ENCODE assay signal across 7 mouse cellular contexts in genomic region chr5:38085561-38086392, GRCm38 (mm10). TPM values are rescaled to one million over a fixed set of nuclear protein-coding genes. Genes with fewer than 3 reads are reported as not detected.
DNase-seq lines count a peak whose midpoint lies in the region; ATAC-seq and TF ChIP-seq lines count a peak whose summit lies in the region.

No protein-coding gene starts in this region.

- no peak overlapping the region for H3K9ac ChIP-seq in forebrain, embryonic 11.5 days (ENCODE audit: low read length)
- H3K9ac ChIP-seq in hindbrain, postnatal 0 days (replicated peaks; ENCODE audit: low read length): no peak overlapping the region
- no peak overlapping the region for H3K9ac ChIP-seq in limb, embryonic 14.5 days (ENCODE audit: low read depth, low read length, severe bottlenecking)
- H3K9ac ChIP-seq in neural tube, embryonic 11.5 days (ENCODE audit: low read length): no peak overlapping the region

- 9% methylated on average over 10 of the region's 10 CpGs for WGBS in forebrain, embryonic 11.5 days
- 23% methylated on average over 10 of the region's 10 CpGs for WGBS in hindbrain, postnatal 0 days
- 17% methylated on average over 10 of the region's 10 CpGs for WGBS in limb, embryonic 14.5 days
- WGBS in neural tube, embryonic 11.5 days: 15% methylated on average over 10 of the region's 10 CpGs

- peak; percentile 63; the same call in 1 of the 2 replicates for ATAC-seq in forebrain, embryonic 11.5 days (replicated peaks; ENCODE audit: low FRiP score)
- peak; percentile 66; the same call in 1 of the 2 replicates for ATAC-seq in hindbrain, postnatal 0 days
- peak; percentile 36; the same call in 1 of the 2 replicates for ATAC-seq in limb, embryonic 14.5 days (ENCODE audit: low FRiP score, low read depth)
- peak; percentile 54; the same call in 1 of the 2 replicates for ATAC-seq in neural tube, embryonic 11.5 days (ENCODE audit: insufficient read depth, low FRiP score, low TSS enrichment)

- H3K4me2 ChIP-seq in forebrain, embryonic 11.5 days (ENCODE audit: low read depth, low read length, severe bottlenecking): no peak overlapping the region
- H3K4me2 ChIP-seq in hindbrain, postnatal 0 days (ENCODE audit: low read depth, low read length): no peak overlapping the region
- H3K4me2 ChIP-seq in limb, embryonic 14.5 days (replicated peaks; ENCODE audit: low read depth, low read length, severe bottlenecking): no peak overlapping the region
- no peak overlapping the region for H3K4me2 ChIP-seq in neural tube, embryonic 11.5 days (ENCODE audit: low read depth)

- peak overlapping the region; percentile 21; the same call in 1 of the 2 replicates for H3K27ac ChIP-seq in forebrain, embryonic 11.5 days (ENCODE audit: low read depth, low read length)
- H3K27ac ChIP-seq in hindbrain, postnatal 0 days: no peak overlapping the region
- H3K27ac ChIP-seq in limb, embryonic 14.5 days (replicated peaks; ENCODE audit: low read depth, low read length): no peak overlapping the region
- H3K27ac ChIP-seq in neural tube, embryonic 11.5 days (ENCODE audit: low read depth, low read length): no peak overlapping the region

- peak; percentile 95 for TF ChIP-seq CTCF in hindbrain, postnatal 0 days (IDR thresholded peaks at IDR 0.05; ENCODE audit: low read depth)

- no peaks in the 10 kb centered on the region for H3K9me3 ChIP-seq in forebrain, embryonic 11.5 days (ENCODE audit: control insufficient read depth, low read length)
- no peaks in the 10 kb centered on the region for H3K9me3 ChIP-seq in hindbrain, postnatal 0 days (ENCODE audit: low read length)
- H3K9me3 ChIP-seq in limb, embryonic 14.5 days (ENCODE audit: control insufficient read depth, low read length): no peaks in the 10 kb centered on the region
- H3K9me3 ChIP-seq in neural tube, embryonic 11.5 days (ENCODE audit: control insufficient read depth, low read length): no peaks in the 10 kb centered on the region

- no peaks in the 10 kb centered on the region for H3K27me3 ChIP-seq in forebrain, embryonic 11.5 days (ENCODE audit: control insufficient read depth, insufficient read depth, low read length)
- H3K27me3 ChIP-seq in hindbrain, postnatal 0 days (ENCODE audit: insufficient read depth, low read length): no peaks in the 10 kb centered on the region
- no peaks in the 10 kb centered on the region for H3K27me3 ChIP-seq in limb, embryonic 14.5 days (ENCODE audit: control insufficient read depth, insufficient read depth, low read length)
- no peaks in the 10 kb centered on the region for H3K27me3 ChIP-seq in neural tube, embryonic 11.5 days (ENCODE audit: control insufficient read depth, insufficient read depth, low read length)

- peak; percentile 78 for DNase-seq in 3T3-L1 (ENCODE audit: low read depth, low spot score)
- DNase-seq in B cell, adult 2 months: peak; percentile 37 to 50
- DNase-seq in brain, adult 2 months (ENCODE audit: low read depth, low spot score): peak; percentile 75
- peak; percentile 77 for DNase-seq in forebrain, embryonic 11.5 days (ENCODE audit: low spot score)
- peak; percentile 81 for DNase-seq in hindbrain, postnatal 0 days (ENCODE audit: low spot score)
- DNase-seq in limb, embryonic 14.5 days (ENCODE audit: low spot score): peak; percentile 62
- DNase-seq in neural tube, embryonic 11.5 days (ENCODE audit: low spot score): peak; percentile 64

- TF ChIP-seq POLR2A in limb, embryonic 14.5 days (IDR thresholded peaks at IDR 0.05; ENCODE audit: borderline replicate concordance, extremely low read depth, insufficient read depth, insufficient read length): no peak

- H3K4me1 ChIP-seq in forebrain, embryonic 11.5 days (replicated peaks; ENCODE audit: control insufficient read depth, insufficient read depth, low read length): peaks cover 10% of the 10 kb centered on the region; the same call in 1 of the 2 replicates
- H3K4me1 ChIP-seq in hindbrain, postnatal 0 days (ENCODE audit: insufficient read depth, low read length): no peaks in the 10 kb centered on the region
- H3K4me1 ChIP-seq in limb, embryonic 14.5 days (ENCODE audit: control insufficient read depth, insufficient read depth, low read length): peaks cover 14% of the 10 kb centered on the region
- H3K4me1 ChIP-seq in neural tube, embryonic 11.5 days (ENCODE audit: control insufficient read depth, insufficient read depth, low read length): peaks cover 18% of the 10 kb centered on the region

- H3K36me3 ChIP-seq in forebrain, embryonic 11.5 days (ENCODE audit: control insufficient read depth, insufficient read depth, low read length): no peaks in the 10 kb centered on the region
- no peaks in the 10 kb centered on the region for H3K36me3 ChIP-seq in hindbrain, postnatal 0 days (ENCODE audit: insufficient read depth, low read length)
- no peaks in the 10 kb centered on the region for H3K36me3 ChIP-seq in limb, embryonic 14.5 days (ENCODE audit: control insufficient read depth, insufficient read depth, low read length)
- H3K36me3 ChIP-seq in neural tube, embryonic 11.5 days (ENCODE audit: control insufficient read depth, insufficient read depth, low read length): no peaks in the 10 kb centered on the region

- no peak overlapping the region for H3K4me3 ChIP-seq in forebrain, embryonic 11.5 days (ENCODE audit: low read depth, low read length)
- no peak overlapping the region for H3K4me3 ChIP-seq in hindbrain, postnatal 0 days (ENCODE audit: low read length)
- H3K4me3 ChIP-seq in limb, embryonic 14.5 days (replicated peaks; ENCODE audit: low read length): no peak overlapping the region
- no peak overlapping the region for H3K4me3 ChIP-seq in neural tube, embryonic 11.5 days (ENCODE audit: low read depth, low read length)

RNA-seq across cellular contexts. Expression of gene Stx18, which starts 47.2 kb away (rescaled TPM):
- 47.8 and 53.5 TPM in 2 replicates for polyA plus RNA-seq in forebrain, embryonic 11.5 days (2014; fragmentation: Nextera tagmentation; extraction: Ambion mirVana)
- total RNA-seq in hindbrain, postnatal 0 days (2014; rRNA removed): 15.6 and 25.2 TPM in 2 replicates
- polyA plus RNA-seq in hindbrain, postnatal 0 days (2015; fragmentation: Nextera tagmentation; extraction: Ambion mirVana): 31.8 and 32.8 TPM in 2 replicates
- polyA plus RNA-seq in limb, embryonic 14.5 days (2012; rRNA removed): 35.2 and 43.1 TPM in 2 replicates
- polyA plus RNA-seq in limb, embryonic 14.5 days (2014; fragmentation: Nextera tagmentation; extraction: Ambion mirVana): 49.0 and 52.3 TPM in 2 replicates
- polyA plus RNA-seq in neural tube, embryonic 11.5 days (2014; fragmentation: Nextera tagmentation; extraction: Ambion mirVana): 42.9 and 53.2 TPM in 2 replicates
